Mouse (Mus musculus) bone marrow, adult 2 months (tissue): ENCODE results near the gene Nlgn1. TPM values are rescaled to one million over a fixed set of nuclear protein-coding genes. Genes with fewer than 3 reads are reported as not detected.

ENCODE experiments used
- H3K27ac ChIP-seq: fragments of 200-500 bp; 2 replicates; pipeline ENCODE4 v1.5.1; 2012; ENCODE audit warnings: low read depth, mild to moderate bottlenecking, control low read depth, inconsistent platforms, low read length; ENCODE audit not compliant: control insufficient read depth, poor library complexity, insufficient read depth
- H3K4me1 ChIP-seq: fragments of 200-500 bp; 2 replicates; pipeline ENCODE4 v1.6.1; 2011; ENCODE audit warnings: low read length; ENCODE audit not compliant: control insufficient read depth, insufficient read depth
- H3K4me3 ChIP-seq: fragments of 200-500 bp; replicated peaks from 2 replicates; pipeline ENCODE3; 2011; ENCODE audit warnings: mild to moderate bottlenecking, low read depth, low read length, control low read depth; ENCODE audit not compliant: control insufficient read depth
- CTCF ChIP-seq: fragments of 200-500 bp; IDR thresholded peaks from 2 replicates; pipeline ENCODE4 v1.5.1; 2011; ENCODE audit warnings: low read length, control low read depth; ENCODE audit not compliant: control insufficient read depth, insufficient read depth
- POLR2A ChIP-seq: fragments of 200-500 bp; IDR thresholded peaks from 2 replicates; pipeline ENCODE4 v1.6.1; 2011; ENCODE audit warnings: low read depth, mild to moderate bottlenecking, control low read depth, low read length, borderline replicate concordance; ENCODE audit not compliant: control insufficient read depth
- WGBS: fragments of 180-500 bp; shearing (Covaris S2); methylation state at CpG from one replicate; pipeline ENCODE4 v1.1.7; 2018; 5-methylcytosine and 5-hydroxymethylcytosine counted together
- polyA plus RNA-seq: library from polyadenylated mRNA; stranded (reverse); fragments of >200 nt; gene quantifications from 2 replicates; pipeline ENCODE4 v1.2.4, GENCODE M21; 2011; ENCODE audit warnings: low replicate concordance; ENCODE audit not compliant: missing spikeins, insufficient read depth, insufficient read length

Gene Nlgn1
- polyA plus RNA-seq, 1 experiment = 1.5 TPM

DNA sequence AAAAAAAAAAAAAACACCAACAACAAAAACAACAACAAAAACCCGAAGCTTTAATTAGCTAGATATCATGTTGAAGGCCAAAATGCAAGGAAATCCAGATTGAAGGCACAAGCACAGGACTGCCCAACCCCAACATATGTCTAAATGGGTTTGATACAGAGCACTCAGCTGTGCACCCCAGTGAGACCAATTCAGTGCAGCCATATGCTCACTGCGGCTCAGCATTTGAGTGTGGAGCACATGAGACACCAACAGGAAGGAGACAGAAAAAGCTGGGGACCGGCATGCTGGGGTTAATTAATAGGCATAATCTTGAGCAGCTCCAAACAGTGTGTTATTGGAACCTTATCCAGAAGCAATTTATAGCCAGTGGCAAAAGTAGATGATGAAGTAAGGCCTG, 190.7 kb downstream of the Nlgn1 start:
- WGBS = 76% methylated on average over 3 of the region's 3 CpGs
- TF ChIP-seq CTCF = no peak
- TF ChIP-seq POLR2A = no peak
- no peaks in the 10 kb centered on the region for H3K4me1 ChIP-seq
- no peak overlapping the region for H3K4me3 ChIP-seq
- no peak overlapping the region for H3K27ac ChIP-seq

DNA sequence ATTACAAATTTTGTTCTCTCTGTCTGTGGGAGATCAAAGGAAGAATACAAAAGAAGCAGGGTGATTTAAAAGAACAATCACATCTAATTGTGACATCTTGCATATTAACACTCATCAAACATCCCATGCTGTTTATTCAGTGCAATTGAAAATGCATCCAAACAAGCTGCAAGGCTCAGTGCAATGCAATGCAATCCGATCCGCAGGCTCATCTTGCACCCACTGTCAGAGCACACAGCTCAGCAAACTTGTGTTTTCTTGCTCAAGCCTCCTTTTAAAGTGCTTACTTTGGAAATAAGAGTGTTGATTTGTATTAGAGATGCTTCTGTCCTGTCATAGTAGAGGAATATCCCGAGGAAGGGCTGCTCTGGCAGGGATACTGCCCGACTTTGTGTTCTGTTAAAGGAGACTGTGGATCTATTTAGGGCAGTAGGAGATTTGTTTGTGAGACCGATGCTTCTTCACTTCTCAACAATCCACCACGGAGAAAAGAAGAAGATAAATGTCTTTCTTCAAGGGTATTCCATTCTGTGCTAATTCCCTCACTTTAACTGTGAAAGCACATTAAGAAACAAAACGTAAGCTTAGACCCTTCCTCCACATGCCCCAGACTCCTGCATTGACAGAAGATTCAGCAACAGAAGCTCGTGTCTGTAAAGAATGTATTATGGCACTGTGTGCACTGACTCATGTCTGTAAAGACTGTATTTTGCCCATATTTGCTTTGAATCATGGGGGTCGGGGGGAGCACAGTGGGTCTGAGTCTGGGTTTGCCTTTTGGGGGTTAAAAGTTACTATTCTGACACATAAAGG, 197.2 kb downstream of the Nlgn1 start:
- WGBS = 53% methylated on average over 9 of the region's 9 CpGs
- TF ChIP-seq POLR2A (no peak), CTCF (no peak)

DNA sequence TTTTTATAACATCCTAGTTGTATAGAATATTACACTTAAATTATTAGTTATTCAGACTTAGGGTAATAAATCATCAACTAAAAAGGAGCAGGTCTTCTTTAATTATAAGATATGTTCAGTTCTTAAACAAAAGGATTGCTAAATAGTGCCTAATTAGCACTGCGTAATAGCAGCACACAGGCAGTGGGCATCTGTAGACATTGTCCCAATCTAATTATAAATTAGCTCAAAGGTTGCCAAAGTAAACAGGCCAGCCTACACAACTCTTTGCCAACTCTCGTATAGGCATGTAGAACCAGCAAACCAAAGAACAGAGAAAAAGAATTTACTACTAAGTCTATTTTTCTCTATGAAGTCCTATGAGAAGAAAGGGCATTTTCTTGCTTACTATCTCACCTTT, 201.3 kb downstream of the Nlgn1 start:
- H3K27ac ChIP-seq = no peak overlapping the region
- no peaks in the 10 kb centered on the region for H3K4me1 ChIP-seq
- whole genome bisulfite sequencing = 89% methylated on average over 2 of the region's 2 CpGs
- TF ChIP-seq POLR2A (no peak), CTCF (no peak)
- no peak overlapping the region for H3K4me3 ChIP-seq

More for the DNA sequence above, 197.2 kb downstream of the Nlgn1 start:
- Histone ChIP-seq H3K4me1 (no peaks in the 10 kb centered on the region), H3K4me3 (no peak overlapping the region), H3K27ac (no peak overlapping the region)

DNA sequence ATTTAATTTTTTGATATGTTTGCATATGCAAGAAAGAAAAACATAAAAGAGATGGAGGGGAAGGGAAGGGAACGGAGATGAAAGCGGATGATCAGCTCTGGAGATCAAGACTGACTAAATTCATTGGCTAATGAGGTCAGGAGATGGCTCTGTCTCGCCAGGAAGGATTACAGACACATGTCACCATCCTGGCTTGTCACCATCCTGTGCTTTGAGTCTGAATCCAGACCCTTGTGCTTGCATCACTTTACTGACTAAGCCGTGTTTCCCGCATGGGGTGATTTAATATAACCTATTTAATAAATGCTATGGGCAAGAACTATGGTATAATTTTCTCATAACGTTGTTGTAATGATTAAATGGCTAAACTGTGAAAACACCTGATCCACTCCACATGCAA, 202.8 kb downstream of the Nlgn1 start:
- Histone ChIP-seq H3K27ac (no peak overlapping the region), H3K4me1 (no peaks in the 10 kb centered on the region), H3K4me3 (no peak overlapping the region)
- WGBS = 75% methylated on average over 6 of the region's 6 CpGs
- TF ChIP-seq CTCF = no peak
- TF ChIP-seq POLR2A = no peak

DNA sequence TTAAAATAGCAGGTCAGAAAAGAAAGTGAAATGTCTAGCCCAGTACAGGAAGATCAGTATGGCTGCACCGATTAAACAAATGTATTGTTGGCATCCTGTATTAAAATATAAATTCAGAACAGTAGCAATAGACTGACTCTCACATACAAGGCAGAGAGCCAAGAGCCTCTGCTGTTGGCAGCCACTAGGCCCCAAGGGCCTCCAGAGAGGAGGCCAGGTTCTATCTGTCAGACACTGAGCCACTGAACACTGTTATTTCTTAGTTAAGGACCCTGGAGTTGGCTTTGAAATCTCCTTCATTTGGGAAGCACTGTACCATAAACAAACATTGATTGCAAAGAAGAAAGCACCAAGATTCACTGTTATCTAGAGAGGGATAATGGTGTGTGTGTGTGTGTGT, 215.2 kb downstream of the Nlgn1 start:
- Histone ChIP-seq H3K4me3 (no peak overlapping the region), H3K4me1 (no peaks in the 10 kb centered on the region), H3K27ac (no peak overlapping the region)
- TF ChIP-seq POLR2A (no peak), CTCF (no peak)
- 87% methylated on average over 1 of the region's 1 CpGs for WGBS

DNA sequence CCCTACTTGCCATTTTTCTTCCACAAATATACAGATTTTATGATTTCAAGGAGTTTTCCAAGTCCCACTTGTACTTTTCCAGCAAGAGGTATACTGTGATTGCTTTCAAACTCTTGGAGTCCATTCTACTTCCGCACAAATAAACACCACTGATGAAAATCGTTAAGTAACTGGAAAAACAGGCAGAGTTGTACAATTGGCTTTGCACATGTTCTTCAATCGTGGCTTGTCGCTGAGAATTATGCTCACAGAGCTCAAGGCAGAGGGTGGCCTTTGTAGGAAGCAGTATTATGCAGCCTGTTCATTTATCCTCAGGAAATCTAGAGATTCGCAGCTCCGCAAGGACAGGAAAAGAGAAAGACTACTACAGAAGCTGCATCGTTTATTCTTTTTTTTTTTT, 225.9 kb downstream of the Nlgn1 start:
- Histone ChIP-seq H3K27ac (no peak overlapping the region), H3K4me1 (no peaks in the 10 kb centered on the region), H3K4me3 (no peak overlapping the region)
- WGBS = 82% methylated on average over 7 of the region's 7 CpGs
- TF ChIP-seq CTCF (no peak), POLR2A (no peak)

DNA sequence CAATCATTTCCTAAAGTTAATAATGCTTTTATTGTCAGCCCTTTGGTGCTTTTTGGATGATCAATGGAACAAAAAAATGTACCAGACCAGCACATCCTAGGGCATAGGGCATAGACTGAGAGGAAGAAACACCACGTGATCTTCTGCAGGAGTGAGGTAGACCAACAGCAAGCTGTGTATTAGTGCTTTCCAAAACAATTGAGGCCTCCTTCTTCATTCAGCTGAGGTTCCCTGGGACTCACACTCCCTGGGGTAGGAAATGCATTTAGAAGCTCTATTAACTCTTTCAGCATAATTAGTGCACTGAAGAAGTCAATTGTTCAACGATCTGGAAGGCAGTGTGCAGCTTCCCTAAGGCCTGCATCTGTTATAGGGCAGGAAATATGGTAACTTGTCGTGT, 226.7 kb downstream of the Nlgn1 start:
- Histone ChIP-seq H3K4me1 (no peaks in the 10 kb centered on the region), H3K4me3 (no peak overlapping the region), H3K27ac (no peak overlapping the region)
- WGBS = 49% methylated on average over 3 of the region's 3 CpGs
- TF ChIP-seq CTCF (no peak), POLR2A (no peak)

DNA sequence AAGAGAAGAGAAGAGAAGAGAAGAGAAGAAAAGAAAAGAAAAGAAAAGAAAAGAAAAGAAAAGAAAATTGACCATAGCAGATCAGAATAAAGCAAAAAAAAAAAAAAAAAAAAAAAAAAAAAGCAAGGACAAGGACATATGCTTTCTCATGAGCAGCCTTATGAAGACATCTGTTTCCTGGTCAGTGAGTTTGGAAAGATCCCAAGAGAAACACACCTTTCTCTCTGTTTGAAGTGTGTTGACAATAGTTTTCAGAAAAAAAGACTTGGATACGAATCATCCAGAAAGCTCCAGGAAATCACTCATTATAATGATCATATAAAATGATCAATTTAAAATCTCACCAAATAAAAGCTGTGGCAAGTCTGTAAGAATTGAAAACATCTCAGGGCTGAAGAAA, 230.0 kb downstream of the Nlgn1 start:
- Histone ChIP-seq H3K27ac (no peak overlapping the region), H3K4me1 (no peaks in the 10 kb centered on the region), H3K4me3 (no peak overlapping the region)
- TF ChIP-seq CTCF (no peak), POLR2A (no peak)
- WGBS = 45% methylated on average over 1 of the region's 1 CpGs

DNA sequence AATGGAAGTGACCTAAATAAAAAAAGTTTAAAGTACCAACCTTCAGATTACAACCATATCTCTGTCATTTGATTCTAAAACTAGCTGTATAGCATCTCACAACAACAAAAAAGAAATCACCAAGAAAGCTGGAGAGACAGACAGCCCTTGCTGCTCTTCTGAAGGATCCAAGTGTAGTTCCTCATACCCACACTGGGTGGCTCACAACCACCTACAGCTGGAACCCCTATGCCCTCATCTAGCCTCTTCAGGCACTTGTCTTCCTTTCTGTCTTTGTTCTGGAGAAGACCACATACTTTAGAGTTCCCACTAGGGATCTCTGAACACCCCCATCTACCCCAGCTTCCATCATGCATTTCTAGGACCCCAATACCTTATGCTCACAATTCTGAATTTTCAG, 236.7 kb downstream of the Nlgn1 start:
- no peak overlapping the region for H3K27ac ChIP-seq
- TF ChIP-seq CTCF (no peak), POLR2A (no peak)
- no peaks in the 10 kb centered on the region for H3K4me1 ChIP-seq
- H3K4me3 ChIP-seq = no peak overlapping the region
